11 mouse cellular contexts compared by ENCODE assay signal in the genomic region with DNA sequence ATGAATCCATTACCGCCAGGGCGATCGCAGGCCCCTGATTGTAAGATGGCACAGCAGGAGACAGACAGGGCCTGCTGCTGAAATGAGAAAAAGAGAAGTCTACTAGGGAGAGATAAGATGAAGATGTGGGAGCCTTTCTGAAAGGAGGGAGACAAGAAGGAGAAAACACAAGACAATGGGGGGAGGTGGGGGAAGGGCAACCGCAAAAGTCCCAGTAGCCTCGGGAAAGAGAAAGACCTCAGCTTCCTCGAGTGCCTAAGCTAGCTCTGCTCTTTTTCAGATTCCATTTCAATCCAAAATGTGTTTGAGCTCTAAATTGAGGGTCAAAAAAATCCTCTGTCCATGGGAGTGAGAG. TPM values are rescaled to one million over a fixed set of nuclear protein-coding genes. Genes with fewer than 3 reads are reported as not detected.
A peak's percentile ranks its signal among the peaks of the same experiment; 100 is the strongest.
DNase-seq lines count a peak whose midpoint lies in the region; ATAC-seq and TF ChIP-seq lines count a peak whose summit lies in the region.
"Had no signal": no experiment of that assay in that cellular context is flagged by ENCODE, and none has a peak within 500 bp of the region (broad histone marks: within the 10 kb centered on the region; RNA-seq: fewer than 3 reads in every experiment).

No protein-coding gene starts in this region.

- no peak for TF ChIP-seq CTCF in forebrain, postnatal 0 days (IDR thresholded peaks at IDR 0.05; ENCODE audit: low read depth)
- TF ChIP-seq CTCF in E14TG2a.4 (conservative IDR thresholded peaks at IDR 0.05; ENCODE audit: low read length), result no peak
- TF ChIP-seq CTCF in hindbrain, postnatal 0 days (IDR thresholded peaks at IDR 0.05; ENCODE audit: low read depth), result no peak
- no peak for TF ChIP-seq CTCF in cerebellum, adult 2 months (IDR thresholded peaks at IDR 0.05; ENCODE audit: borderline replicate concordance, insufficient read depth, low read depth, low read length)

- no peak for DNase-seq in forebrain, embryonic 10.5 days (ENCODE audit: extremely low spot score, low spot score)
- no peak for DNase-seq in forebrain, postnatal 0 days
- DNase-seq in kidney, adult 11 months, result no peak
- no peak for DNase-seq in hindbrain, postnatal 0 days (ENCODE audit: low spot score)
- no peak for DNase-seq in MN1 (ENCODE audit: low spot score)
- no peak for DNase-seq in cerebellum, adult 2 months
- DNase-seq: cerebellum, postnatal 25 days had no signal

- ATAC-seq in forebrain, postnatal 0 days, result no peak
- ATAC-seq in kidney, embryonic 16.5 days (ENCODE audit: low FRiP score, low TSS enrichment), result no peak
- ATAC-seq in hindbrain, postnatal 0 days, result no peak

- peak overlapping the region; percentile 53 for H3K27ac ChIP-seq in forebrain, embryonic 10.5 days
- H3K27ac ChIP-seq in forebrain, postnatal 0 days (ENCODE audit: low read depth, low read length), result no peak overlapping the region
- no peak overlapping the region for H3K27ac ChIP-seq in kidney, embryonic 16.5 days (ENCODE audit: low read length)
- H3K27ac ChIP-seq in hindbrain, postnatal 0 days, result no peak overlapping the region
- H3K27ac ChIP-seq in cerebellum, adult 2 months (ENCODE audit: insufficient read depth, low read length), result no peak overlapping the region
- H3K27ac ChIP-seq: hindbrain, embryonic 15.5 days; limb, embryonic 15.5 days had no signal

- no peaks in the 10 kb centered on the region for H3K36me3 ChIP-seq in forebrain, embryonic 10.5 days (replicated peaks)
- H3K36me3 ChIP-seq in forebrain, postnatal 0 days (ENCODE audit: insufficient read depth), result no peaks in the 10 kb centered on the region
- H3K36me3 ChIP-seq in kidney, embryonic 16.5 days (ENCODE audit: insufficient read depth, low read length), result no peaks in the 10 kb centered on the region
- peaks cover 11% of the 10 kb centered on the region; the same call in 1 of the 2 replicates for H3K36me3 ChIP-seq in E14TG2a.4 (ENCODE audit: insufficient read depth, low read length)
- no peaks in the 10 kb centered on the region for H3K36me3 ChIP-seq in hindbrain, postnatal 0 days (ENCODE audit: insufficient read depth, low read length)
- H3K36me3 ChIP-seq: hindbrain, embryonic 15.5 days; limb, embryonic 15.5 days had no signal

- H3K9ac ChIP-seq in forebrain, postnatal 0 days, result no peak overlapping the region
- no peak overlapping the region; the same call in 1 of the 2 replicates for H3K9ac ChIP-seq in kidney, embryonic 16.5 days (replicated peaks; ENCODE audit: low read length)
- H3K9ac ChIP-seq in hindbrain, postnatal 0 days (replicated peaks; ENCODE audit: low read length), result no peak overlapping the region
- H3K9ac ChIP-seq: hindbrain, embryonic 15.5 days; limb, embryonic 15.5 days had no signal

- TF ChIP-seq POLR2A in cerebellum, adult 2 months (IDR thresholded peaks at IDR 0.05; ENCODE audit: borderline replicate concordance, insufficient read depth, low read length), result no peak

- no peaks in the 10 kb centered on the region for H3K9me3 ChIP-seq in forebrain, embryonic 10.5 days
- H3K9me3 ChIP-seq in forebrain, postnatal 0 days (ENCODE audit: low read length), result no peaks in the 10 kb centered on the region
- H3K9me3 ChIP-seq in kidney, embryonic 16.5 days (ENCODE audit: low read length), result no peaks in the 10 kb centered on the region
- H3K9me3 ChIP-seq in E14TG2a.4 (ENCODE audit: low read length), result no peaks in the 10 kb centered on the region
- no peaks in the 10 kb centered on the region for H3K9me3 ChIP-seq in hindbrain, postnatal 0 days (ENCODE audit: low read length)
- H3K9me3 ChIP-seq: hindbrain, embryonic 15.5 days; limb, embryonic 15.5 days had no signal

- H3K27me3 ChIP-seq in forebrain, embryonic 10.5 days (ENCODE audit: poor library complexity, severe bottlenecking), result no peaks in the 10 kb centered on the region
- no peaks in the 10 kb centered on the region for H3K27me3 ChIP-seq in forebrain, postnatal 0 days (ENCODE audit: insufficient read depth, low read length)
- H3K27me3 ChIP-seq in kidney, embryonic 16.5 days (ENCODE audit: insufficient read depth, low read length), result no peaks in the 10 kb centered on the region
- H3K27me3 ChIP-seq in E14TG2a.4 (ENCODE audit: insufficient read depth, low read length), result no peaks in the 10 kb centered on the region
- H3K27me3 ChIP-seq in hindbrain, postnatal 0 days (ENCODE audit: insufficient read depth, low read length), result no peaks in the 10 kb centered on the region
- H3K27me3 ChIP-seq in cerebellum, adult 2 months (ENCODE audit: control insufficient read depth, insufficient read depth, low read length), result no peaks in the 10 kb centered on the region; the same call in 1 of the 2 replicates
- H3K27me3 ChIP-seq: hindbrain, embryonic 15.5 days; limb, embryonic 15.5 days had no signal

- no peak overlapping the region for H3K4me3 ChIP-seq in forebrain, embryonic 10.5 days
- H3K4me3 ChIP-seq in forebrain, postnatal 0 days (ENCODE audit: low read depth, low read length), result no peak overlapping the region
- H3K4me3 ChIP-seq in kidney, embryonic 16.5 days (ENCODE audit: low read length), result peak overlapping the region; percentile 16
- peak overlapping the region; percentile 53 for H3K4me3 ChIP-seq in E14TG2a.4 (replicated peaks; ENCODE audit: low read length)
- no peak overlapping the region for H3K4me3 ChIP-seq in hindbrain, postnatal 0 days (ENCODE audit: low read length)
- no peak overlapping the region for H3K4me3 ChIP-seq in cerebellum, adult 2 months (replicated peaks; ENCODE audit: insufficient read depth, low read depth, low read length)
- H3K4me3 ChIP-seq: hindbrain, embryonic 15.5 days; limb, embryonic 15.5 days had no signal

- WGBS in forebrain, embryonic 10.5 days, result 21% methylated on average over 6 of the region's 6 CpGs
- WGBS in forebrain, postnatal 0 days, result 23% methylated on average over 6 of the region's 6 CpGs
- 51% methylated on average over 6 of the region's 6 CpGs for WGBS in kidney, embryonic 16.5 days
- 23% methylated on average over 6 of the region's 6 CpGs for WGBS in hindbrain, postnatal 0 days
- WGBS in cerebellum, adult 2 months, result 34% methylated on average over 6 of the region's 6 CpGs

- H3K4me1 ChIP-seq in forebrain, embryonic 10.5 days, result peaks cover 27% of the 10 kb centered on the region
- H3K4me1 ChIP-seq in forebrain, postnatal 0 days (ENCODE audit: insufficient read depth), result no peaks in the 10 kb centered on the region
- H3K4me1 ChIP-seq in kidney, embryonic 16.5 days (ENCODE audit: insufficient read depth, low read length), result peaks cover 9% of the 10 kb centered on the region; the same call in 1 of the 2 replicates
- peaks cover 57% of the 10 kb centered on the region for H3K4me1 ChIP-seq in E14TG2a.4 (replicated peaks; ENCODE audit: low read depth, low read length)
- no peaks in the 10 kb centered on the region for H3K4me1 ChIP-seq in hindbrain, postnatal 0 days (ENCODE audit: insufficient read depth, low read length)
- no peaks in the 10 kb centered on the region for H3K4me1 ChIP-seq in cerebellum, adult 2 months (ENCODE audit: control insufficient read depth, insufficient read depth, low read length)

- no peak overlapping the region for H3K4me2 ChIP-seq in forebrain, postnatal 0 days (ENCODE audit: low read depth)
- H3K4me2 ChIP-seq in kidney, embryonic 16.5 days (replicated peaks; ENCODE audit: low read depth, low read length), result peak overlapping the region; percentile 11
- 0 out of 2 replicates have a peak overlapping the region, but pooled peaks have one; percentile 5 for H3K4me2 ChIP-seq in hindbrain, postnatal 0 days (ENCODE audit: low read depth, low read length)
- H3K4me2 ChIP-seq: hindbrain, embryonic 15.5 days; limb, embryonic 15.5 days had no signal

RNA-seq across cellular contexts. Expression of a gene that starts 1.8 kb away (rescaled TPM):
- polyA plus RNA-seq in forebrain, embryonic 10.5 days (2016; fragmentation: Nextera tagmentation; extraction: Ambion mirVana), result 0.24 and 0.28 TPM in 2 replicates
- not detected in 2 replicates for total RNA-seq in forebrain, postnatal 0 days (2014; rRNA removed)
- 0.11 and 0.34 TPM in 2 replicates for polyA plus RNA-seq in forebrain, postnatal 0 days (2015; fragmentation: Nextera tagmentation; extraction: Ambion mirVana)
- polyA plus RNA-seq in kidney, embryonic 16.5 days (2015; fragmentation: Nextera tagmentation; extraction: Ambion mirVana), result 36.9 and 37.1 TPM in 2 replicates
- total RNA-seq in hindbrain, postnatal 0 days (2014; rRNA removed), result 0.37 TPM in 1 of 2 replicates, not detected in the other
- polyA plus RNA-seq in hindbrain, postnatal 0 days (2015; fragmentation: Nextera tagmentation; extraction: Ambion mirVana), result 0.86 and 1.0 TPM in 2 replicates
- polyA plus RNA-seq in cerebellum, adult 2 months (2012; rRNA removed), result 0.11 and 0.23 TPM in 2 replicates

RNA-seq across cellular contexts. Expression of a gene that starts 32.4 kb away (rescaled TPM):
- polyA plus RNA-seq in forebrain, embryonic 10.5 days (2016; fragmentation: Nextera tagmentation; extraction: Ambion mirVana), result 81.2 and 86.5 TPM in 2 replicates
- 83.7 and 102 TPM in 2 replicates for total RNA-seq in forebrain, postnatal 0 days (2014; rRNA removed)
- 101 and 112 TPM in 2 replicates for polyA plus RNA-seq in forebrain, postnatal 0 days (2015; fragmentation: Nextera tagmentation; extraction: Ambion mirVana)
- polyA plus RNA-seq in kidney, embryonic 16.5 days (2015; fragmentation: Nextera tagmentation; extraction: Ambion mirVana), result 96.6 and 108 TPM in 2 replicates
- total RNA-seq in hindbrain, postnatal 0 days (2014; rRNA removed), result 65.7 and 86.8 TPM in 2 replicates
- polyA plus RNA-seq in hindbrain, postnatal 0 days (2015; fragmentation: Nextera tagmentation; extraction: Ambion mirVana), result 114 and 115 TPM in 2 replicates
- 51.2 and 57.0 TPM in 2 replicates for polyA plus RNA-seq in cerebellum, adult 2 months (2012; rRNA removed)

RNA-seq across cellular contexts. Expression of a gene that starts 58.5 kb away (rescaled TPM):
- polyA plus RNA-seq in forebrain, embryonic 10.5 days (2016; fragmentation: Nextera tagmentation; extraction: Ambion mirVana), result 3.7 and 4.5 TPM in 2 replicates
- 17.4 and 22.9 TPM in 2 replicates for total RNA-seq in forebrain, postnatal 0 days (2014; rRNA removed)
- 28.3 and 34.3 TPM in 2 replicates for polyA plus RNA-seq in forebrain, postnatal 0 days (2015; fragmentation: Nextera tagmentation; extraction: Ambion mirVana)
- 1.9 and 2.9 TPM in 2 replicates for polyA plus RNA-seq in kidney, embryonic 16.5 days (2015; fragmentation: Nextera tagmentation; extraction: Ambion mirVana)
- total RNA-seq in hindbrain, postnatal 0 days (2014; rRNA removed), result 17.2 and 21.7 TPM in 2 replicates
- 38.0 and 39.5 TPM in 2 replicates for polyA plus RNA-seq in hindbrain, postnatal 0 days (2015; fragmentation: Nextera tagmentation; extraction: Ambion mirVana)
- 30.5 and 32.9 TPM in 2 replicates for polyA plus RNA-seq in cerebellum, adult 2 months (2012; rRNA removed)

RNA-seq across cellular contexts. Expression of a gene that starts 58.9 kb away (rescaled TPM):
- polyA plus RNA-seq in forebrain, embryonic 10.5 days (2016; fragmentation: Nextera tagmentation; extraction: Ambion mirVana), result 0.25 TPM in 2 replicates
- 0.76 and 0.92 TPM in 2 replicates for total RNA-seq in forebrain, postnatal 0 days (2014; rRNA removed)
- polyA plus RNA-seq in forebrain, postnatal 0 days (2015; fragmentation: Nextera tagmentation; extraction: Ambion mirVana), result 0.65 and 0.80 TPM in 2 replicates
- polyA plus RNA-seq in kidney, embryonic 16.5 days (2015; fragmentation: Nextera tagmentation; extraction: Ambion mirVana), result 0.15 and 0.24 TPM in 2 replicates
- total RNA-seq in hindbrain, postnatal 0 days (2014; rRNA removed), result 0.21 and 0.72 TPM in 2 replicates
- 0.48 and 0.64 TPM in 2 replicates for polyA plus RNA-seq in hindbrain, postnatal 0 days (2015; fragmentation: Nextera tagmentation; extraction: Ambion mirVana)
- polyA plus RNA-seq in cerebellum, adult 2 months (2012; rRNA removed), result 1.1 and 1.4 TPM in 2 replicates

Comparison
In these comparisons a context has a peak if more than half of its experiments do, and no peak if none do; other contexts are left out.
1. H3K4me3 ChIP-seq: peak in kidney, embryonic 16.5 days (single experiment) and E14TG2a.4 (single experiment); none in forebrain, embryonic 10.5 days (single experiment), forebrain, postnatal 0 days (single experiment), hindbrain, postnatal 0 days (single experiment) and cerebellum, adult 2 months (single experiment).
2. RNA of a gene that starts 1.8 kb away (polyA plus RNA-seq): 36.9 to 37.1 TPM in kidney, embryonic 16.5 days; 0.86 to 1.0 TPM in hindbrain, postnatal 0 days, 0.11 to 0.34 TPM in forebrain, postnatal 0 days, 0.24 to 0.28 TPM in forebrain, embryonic 10.5 days and 0.11 to 0.23 TPM in cerebellum, adult 2 months; every median in the first group is over 10 times any median in the second.